Mouse (Mus musculus): Measurements from ENCODE around the gene Gm20806.
"Not testable (repeated sequence)": the region's sequence is repeated elsewhere in the genome, so short reads cannot be mapped to it uniquely, and the experiment has no call there.

The Gm20806 gene

GRCm38 (mm10) chrY:78837956-78838355 is at the start of gene Gm20806:
Gene Gm20806 (minus strand): TSS chrY:78838056.
- DNase-seq: not testable (repeated sequence)

Data from right cerebral cortex, postnatal 14 days (tissue).